Mouse (Mus musculus) E14TG2a.4 (cell line): Measurements from ENCODE around the gene Vwa5b2.

Experiments used
- CTCF ChIP-seq: conservative IDR thresholded peaks from 2 replicates; pipeline ENCODE4 v1.5.1; 2014; ENCODE audit warnings: low read length
- NANOG ChIP-seq: IDR thresholded peaks from 2 replicates; pipeline ENCODE4 v1.6.1; 2014; ENCODE audit warnings: borderline replicate concordance, low read length, mixed read lengths
- POU5F1 ChIP-seq: IDR thresholded peaks from 2 replicates; pipeline ENCODE4 v1.6.1; 2014; ENCODE audit warnings: low read length, borderline replicate concordance

GRCm38 (mm10) chr16:20611357-20612227 lies 22.3 kb downstream of the Vwa5b2 start, which contains the start of the genes Eef1akmt4, Gm49333 and Alg3:
- TF ChIP-seq CTCF (no peak), POU5F1 (no peak), NANOG (no peak)
